ENCODE assay signal across 8 mouse cellular contexts in the genomic region with DNA sequence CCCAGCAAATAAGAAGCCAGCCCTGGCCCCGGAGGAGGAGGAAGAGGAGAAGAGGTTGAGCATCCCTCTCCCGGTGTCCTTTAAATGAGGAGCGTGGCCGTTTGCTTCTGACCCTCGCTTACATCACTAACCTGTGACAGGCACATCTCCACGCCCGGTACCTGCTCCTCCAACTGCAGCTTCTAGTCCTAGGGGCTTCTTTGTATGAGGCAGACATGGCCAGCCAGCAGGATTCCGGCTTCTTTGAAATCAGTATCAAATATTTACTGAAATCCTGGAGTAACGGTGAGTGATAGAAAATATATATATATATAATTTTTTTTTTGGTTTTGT.
A peak's percentile ranks its signal among the peaks of the same experiment; 100 is the strongest.
DNase-seq lines count a peak whose midpoint lies in the region; ATAC-seq and TF ChIP-seq lines count a peak whose summit lies in the region.

No protein-coding gene starts in this region.

- H3K27me3 ChIP-seq in kidney, postnatal 0 days (ENCODE audit: insufficient read depth, low read length) = no peaks in the 10 kb centered on the region
- H3K27me3 ChIP-seq in forebrain, embryonic 11.5 days (ENCODE audit: control insufficient read depth, insufficient read depth, low read length) = no peaks in the 10 kb centered on the region
- H3K27me3 ChIP-seq in limb, embryonic 10.5 days (ENCODE audit: low read depth, poor library complexity, severe bottlenecking) = peaks cover 16% of the 10 kb centered on the region; the same call in 1 of the 2 replicates
- H3K27me3 ChIP-seq in neural tube, embryonic 13.5 days = no peaks in the 10 kb centered on the region

- 40% methylated on average over 9 of the region's 9 CpGs for WGBS in kidney, postnatal 0 days
- WGBS in forebrain, embryonic 11.5 days = 27% methylated on average over 9 of the region's 9 CpGs
- WGBS in limb, embryonic 10.5 days = 32% methylated on average over 9 of the region's 9 CpGs
- 31% methylated on average over 9 of the region's 9 CpGs for WGBS in neural tube, embryonic 13.5 days

- no peak for TF ChIP-seq CTCF in kidney, postnatal 0 days (IDR thresholded peaks at IDR 0.05; ENCODE audit: low read depth)

- 0 out of 2 replicates have a peak overlapping the region, but pooled peaks have one; percentile 42 for H3K27ac ChIP-seq in kidney, postnatal 0 days
- H3K27ac ChIP-seq in forebrain, embryonic 11.5 days (ENCODE audit: low read depth, low read length) = no peak overlapping the region
- peak overlapping the region; percentile 61 for H3K27ac ChIP-seq in limb, embryonic 10.5 days
- H3K27ac ChIP-seq in neural tube, embryonic 13.5 days (replicated peaks) = peak overlapping the region; percentile 96

- H3K4me3 ChIP-seq in kidney, postnatal 0 days (replicated peaks; ENCODE audit: low read depth, low read length) = peak overlapping the region; percentile 45
- peak overlapping the region; percentile 35 for H3K4me3 ChIP-seq in forebrain, embryonic 11.5 days (ENCODE audit: low read depth, low read length)
- peak overlapping the region; percentile 51 for H3K4me3 ChIP-seq in limb, embryonic 10.5 days
- H3K4me3 ChIP-seq in neural tube, embryonic 13.5 days = peak overlapping the region; percentile 46

- intact Hi-C loops in left cerebral cortex, postnatal 25 days (cut with DNase I) = loop anchor here (5.0 kb wide), 1 partner anchor 87 kb away; no protein-coding TSS in a partner anchor

- H3K4me1 ChIP-seq in kidney, postnatal 0 days (replicated peaks; ENCODE audit: insufficient read depth, low read length) = peaks cover 21% of the 10 kb centered on the region; the same call in 1 of the 2 replicates
- peaks cover 12% of the 10 kb centered on the region; the same call in 1 of the 2 replicates for H3K4me1 ChIP-seq in forebrain, embryonic 11.5 days (replicated peaks; ENCODE audit: control insufficient read depth, insufficient read depth, low read length)
- H3K4me1 ChIP-seq in limb, embryonic 10.5 days = peaks cover 39% of the 10 kb centered on the region
- H3K4me1 ChIP-seq in neural tube, embryonic 13.5 days (replicated peaks) = peaks cover 62% of the 10 kb centered on the region

- peak overlapping the region; percentile 79 for H3K4me2 ChIP-seq in kidney, postnatal 0 days (ENCODE audit: low read length)
- H3K4me2 ChIP-seq in forebrain, embryonic 11.5 days (ENCODE audit: low read depth, low read length, severe bottlenecking) = peak overlapping the region; percentile 71
- H3K4me2 ChIP-seq in neural tube, embryonic 13.5 days = peak overlapping the region; percentile 64

- no peaks in the 10 kb centered on the region for H3K9me3 ChIP-seq in kidney, postnatal 0 days (replicated peaks; ENCODE audit: low read length)
- no peaks in the 10 kb centered on the region for H3K9me3 ChIP-seq in forebrain, embryonic 11.5 days (ENCODE audit: control insufficient read depth, low read length)
- H3K9me3 ChIP-seq in limb, embryonic 10.5 days (replicated peaks) = no peaks in the 10 kb centered on the region
- H3K9me3 ChIP-seq in neural tube, embryonic 13.5 days = no peaks in the 10 kb centered on the region

- no peaks in the 10 kb centered on the region for H3K36me3 ChIP-seq in kidney, postnatal 0 days (ENCODE audit: insufficient read depth, low read length)
- no peaks in the 10 kb centered on the region for H3K36me3 ChIP-seq in forebrain, embryonic 11.5 days (ENCODE audit: control insufficient read depth, insufficient read depth, low read length)
- no peaks in the 10 kb centered on the region for H3K36me3 ChIP-seq in limb, embryonic 10.5 days
- no peaks in the 10 kb centered on the region for H3K36me3 ChIP-seq in neural tube, embryonic 13.5 days

- H3K9ac ChIP-seq in kidney, postnatal 0 days (ENCODE audit: low read depth, low read length) = peak overlapping the region; percentile 62
- H3K9ac ChIP-seq in forebrain, embryonic 11.5 days (ENCODE audit: low read length) = peak overlapping the region; percentile 49; the same call in 1 of the 2 replicates
- peak overlapping the region; percentile 79 for H3K9ac ChIP-seq in neural tube, embryonic 13.5 days

- no peak for ATAC-seq in kidney, postnatal 0 days (replicated peaks; ENCODE audit: low FRiP score, low read depth)
- no peak for ATAC-seq in forebrain, embryonic 11.5 days (replicated peaks; ENCODE audit: low FRiP score)
- peak; percentile 54 for ATAC-seq in neural tube, embryonic 13.5 days (ENCODE audit: low read depth)

- no peak for DNase-seq in kidney, postnatal 0 days (ENCODE audit: low spot score)
- no peak for DNase-seq in kidney, adult 11 months
- no peak for DNase-seq in forebrain, embryonic 11.5 days (ENCODE audit: low spot score)
- DNase-seq in limb, embryonic 10.5 days (ENCODE audit: low spot score) = no peak
- no peak for DNase-seq in yolk sac, embryonic 10.5 days (ENCODE audit: low spot score)
- no peak for DNase-seq in left cerebral cortex, postnatal 25 days (ENCODE audit: low spot score in 2 of 2)
- no peak for DNase-seq in embryo, embryonic 10 days (ENCODE audit: low spot score)
